Mouse (Mus musculus): Measurements from ENCODE around the gene Spink4. TPM values are rescaled to one million over a fixed set of nuclear protein-coding genes. Genes with fewer than 3 reads are reported as not detected.

The Spink4 gene
- polyA plus RNA-seq, 1 experiment from 2014 or later = 0.65 TPM

DNA sequence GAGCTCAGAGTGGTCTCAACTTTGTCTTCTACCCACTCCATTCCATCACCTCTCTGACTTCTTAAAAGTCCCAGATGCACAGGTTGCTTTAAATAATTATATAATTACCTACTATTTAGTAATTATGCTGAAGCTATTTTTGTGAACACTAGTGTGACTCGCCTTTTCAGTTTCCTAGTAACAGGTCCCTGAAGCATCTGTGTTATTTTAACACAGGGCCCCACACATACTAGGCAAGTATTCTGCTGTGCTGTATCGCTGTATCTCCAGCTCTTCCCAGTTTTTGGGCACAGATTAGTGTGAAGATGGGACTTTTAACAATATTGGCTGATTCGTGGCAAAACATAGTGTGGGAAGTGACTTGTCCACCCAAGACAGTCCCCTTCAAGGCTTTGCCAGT lies 43.7 kb downstream of the Spink4 start:
- ATAC-seq (no peak), DNase-seq (no peak)
- Histone ChIP-seq H3K36me3 (replicated peaks; ENCODE audit: insufficient read depth, low read length) (peaks cover 64% of the 10 kb centered on the region), H3K27ac (ENCODE audit: low read depth) (no peak overlapping the region), H3K27me3 (ENCODE audit: insufficient read depth, low read length) (no peaks in the 10 kb centered on the region), H3K9me3 (ENCODE audit: low read length) (no peaks in the 10 kb centered on the region), H3K4me1 (ENCODE audit: insufficient read depth) (no peaks in the 10 kb centered on the region), H3K9ac (replicated peaks) (no peak overlapping the region), H3K4me2 (ENCODE audit: low read depth, low read length) (no peak overlapping the region), H3K4me3 (ENCODE audit: low read depth, low read length) (no peak overlapping the region)
- WGBS (ENCODE audit: insufficient replicate concordance) = 86% methylated on average over 3 of the region's 3 CpGs
- TF ChIP-seq EP300 (IDR thresholded peaks at IDR 0.05; ENCODE audit: low read depth) = no peak
- no peak for TF ChIP-seq CTCF (IDR thresholded peaks at IDR 0.05; ENCODE audit: low read depth)

- DNase-seq (no peak), ATAC-seq (no peak)
- TF ChIP-seq CTCF (IDR thresholded peaks at IDR 0.05; ENCODE audit: low read depth) (no peak), EP300 (IDR thresholded peaks at IDR 0.05; ENCODE audit: low read depth) (no peak)
- 61% methylated on average over 4 of the region's 4 CpGs for WGBS (ENCODE audit: insufficient replicate concordance)
- no peaks in the 10 kb centered on the region for H3K9me3 ChIP-seq (ENCODE audit: low read length)
- no peak overlapping the region for H3K9ac ChIP-seq (replicated peaks)
- peaks cover 22% of the 10 kb centered on the region; the same call in 1 of the 2 replicates for H3K4me1 ChIP-seq (ENCODE audit: insufficient read depth)
- H3K4me2 ChIP-seq (ENCODE audit: low read depth, low read length) = no peak overlapping the region
- no peaks in the 10 kb centered on the region for H3K27me3 ChIP-seq (ENCODE audit: insufficient read depth, low read length)
- peaks cover 21% of the 10 kb centered on the region for H3K36me3 ChIP-seq (replicated peaks; ENCODE audit: insufficient read depth, low read length)
- H3K4me3 ChIP-seq (ENCODE audit: low read depth, low read length) = no peak overlapping the region
- H3K27ac ChIP-seq (ENCODE audit: low read depth) = 0 out of 2 replicates have a peak overlapping the region, but pooled peaks have one; percentile 3
Observed at GRCm38 (mm10) chr4:40969161-40969560, 49.3 kb downstream of the Spink4 start.

- DNase-seq = peak; percentile 51
- WGBS (ENCODE audit: insufficient replicate concordance) = 8% methylated on average over 12 of the region's 13 CpGs
Observed at GRCm38 (mm10) chr4:40969781-40970591, 50.1 kb downstream of the Spink4 start.

DNA sequence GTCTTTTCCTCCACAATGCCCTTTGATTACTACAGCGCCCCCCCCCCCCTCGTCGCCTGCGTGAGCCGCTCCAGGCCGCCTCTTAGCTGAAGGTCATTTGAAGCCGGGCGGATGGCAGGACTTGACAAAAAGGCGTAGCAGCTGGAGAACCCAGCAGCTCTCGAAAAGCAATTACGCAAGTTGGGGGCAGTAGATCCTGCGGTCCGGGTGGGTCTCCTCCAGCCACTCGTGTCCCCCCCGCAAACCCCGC lies 50.7 kb downstream of the Spink4 start:
- WGBS (ENCODE audit: insufficient replicate concordance) = 1% methylated on average over 15 of the region's 16 CpGs
- TF ChIP-seq CTCF (IDR thresholded peaks at IDR 0.05; ENCODE audit: low read depth) (no peak), EP300 (IDR thresholded peaks at IDR 0.05; ENCODE audit: low read depth) (no peak)
- peak; percentile 47 for ATAC-seq

More at GRCm38 (mm10) chr4:40969781-40970591, 50.1 kb downstream of the Spink4 start:
- H3K9ac ChIP-seq (replicated peaks) = peak overlapping the region; percentile 88
- peak; percentile 12; the same call in 1 of the 2 replicates for ATAC-seq
- TF ChIP-seq EP300 (IDR thresholded peaks at IDR 0.05; ENCODE audit: low read depth) (no peak), CTCF (IDR thresholded peaks at IDR 0.05; ENCODE audit: low read depth) (no peak)
- H3K4me3 ChIP-seq (ENCODE audit: low read depth, low read length) = peak overlapping the region; percentile 98
- peak overlapping the region; percentile 98 for H3K27ac ChIP-seq (ENCODE audit: low read depth)
- H3K4me2 ChIP-seq (ENCODE audit: low read depth, low read length) = peak overlapping the region; percentile 91
- peaks cover 14% of the 10 kb centered on the region for H3K36me3 ChIP-seq (replicated peaks; ENCODE audit: insufficient read depth, low read length)
- peaks cover 22% of the 10 kb centered on the region; the same call in 1 of the 2 replicates for H3K4me1 ChIP-seq (ENCODE audit: insufficient read depth)
- H3K9me3 ChIP-seq (ENCODE audit: low read length) = no peaks in the 10 kb centered on the region
- no peaks in the 10 kb centered on the region for H3K27me3 ChIP-seq (ENCODE audit: insufficient read depth, low read length)

GRCm38 (mm10) chr4:40970842-40971701 lies 51.2 kb downstream of the Spink4 start, which contains the start of gene Nfx1:
Gene Nfx1 (plus strand): TSS chr4:40970906.
- no peaks in the 10 kb centered on the region for H3K27me3 ChIP-seq (ENCODE audit: insufficient read depth, low read length)
- TF ChIP-seq EP300 (IDR thresholded peaks at IDR 0.05; ENCODE audit: low read depth) (0 out of 2 replicates have a peak, but pooled peaks have one; percentile 47), CTCF (IDR thresholded peaks at IDR 0.05; ENCODE audit: low read depth) (no peak)
- peaks cover 22% of the 10 kb centered on the region; the same call in 1 of the 2 replicates for H3K4me1 ChIP-seq (ENCODE audit: insufficient read depth)
- 1% methylated on average over 62 of the region's 85 CpGs for WGBS (ENCODE audit: insufficient replicate concordance)
- peaks cover 12% of the 10 kb centered on the region for H3K36me3 ChIP-seq (replicated peaks; ENCODE audit: insufficient read depth, low read length)
- H3K27ac ChIP-seq (ENCODE audit: low read depth) = peak within 1 kb of the TSS; percentile 98
- no peaks in the 10 kb centered on the region for H3K9me3 ChIP-seq (ENCODE audit: low read length)
- peak within 1 kb of the TSS; percentile 98 for H3K4me3 ChIP-seq (ENCODE audit: low read depth, low read length)
- peak within 1 kb of the TSS; percentile 88 for H3K9ac ChIP-seq (replicated peaks)
- H3K4me2 ChIP-seq (ENCODE audit: low read depth, low read length) = peak within 1 kb of the TSS; percentile 91
- peak; percentile 97 for DNase-seq
- ATAC-seq = peak; percentile 91

More for the DNA sequence above, 50.7 kb downstream of the Spink4 start:
- H3K9me3 ChIP-seq (ENCODE audit: low read length) = no peaks in the 10 kb centered on the region
- no peaks in the 10 kb centered on the region for H3K27me3 ChIP-seq (ENCODE audit: insufficient read depth, low read length)
- peak overlapping the region; percentile 98 for H3K27ac ChIP-seq (ENCODE audit: low read depth)
- peak overlapping the region; percentile 88 for H3K9ac ChIP-seq (replicated peaks)
- peak overlapping the region; percentile 98 for H3K4me3 ChIP-seq (ENCODE audit: low read depth, low read length)
- H3K4me1 ChIP-seq (ENCODE audit: insufficient read depth) = peaks cover 22% of the 10 kb centered on the region; the same call in 1 of the 2 replicates
- peaks cover 14% of the 10 kb centered on the region for H3K36me3 ChIP-seq (replicated peaks; ENCODE audit: insufficient read depth, low read length)
- H3K4me2 ChIP-seq (ENCODE audit: low read depth, low read length) = peak overlapping the region; percentile 91
- no peak for DNase-seq

DNA sequence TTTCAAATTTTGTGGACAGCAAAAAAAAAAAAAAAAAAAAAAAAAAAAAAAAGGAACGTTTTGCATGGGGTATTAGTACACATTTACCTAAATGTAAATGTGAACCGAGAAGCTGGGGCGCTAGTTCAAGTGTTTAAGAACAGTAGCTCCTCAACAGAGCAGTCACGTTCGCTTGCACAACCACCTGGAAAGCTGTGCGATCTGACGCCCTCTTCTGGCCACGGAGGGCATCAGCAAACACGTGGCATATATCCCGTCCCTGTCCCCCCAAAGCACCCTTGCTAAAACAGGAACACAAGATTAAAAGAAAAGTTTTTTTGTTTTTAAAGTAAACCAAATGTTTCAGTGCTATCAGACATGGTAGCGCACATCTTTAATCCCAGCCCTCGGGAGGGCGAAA lies 51.9 kb downstream of the Spink4 start:
- DNase-seq (peak; percentile 80), ATAC-seq (no peak)
- Histone ChIP-seq H3K4me1 (ENCODE audit: insufficient read depth) (peaks cover 22% of the 10 kb centered on the region; the same call in 1 of the 2 replicates), H3K4me2 (ENCODE audit: low read depth, low read length) (peak overlapping the region; percentile 91), H3K36me3 (replicated peaks; ENCODE audit: insufficient read depth, low read length) (peaks cover 9% of the 10 kb centered on the region), H3K4me3 (ENCODE audit: low read depth, low read length) (peak overlapping the region; percentile 98), H3K9ac (replicated peaks) (peak overlapping the region; percentile 88), H3K9me3 (ENCODE audit: low read length) (no peaks in the 10 kb centered on the region), H3K27me3 (ENCODE audit: insufficient read depth, low read length) (no peaks in the 10 kb centered on the region), H3K27ac (ENCODE audit: low read depth) (peak overlapping the region; percentile 98)
- WGBS (ENCODE audit: insufficient replicate concordance) = 20% methylated on average over 13 of the region's 13 CpGs
- TF ChIP-seq EP300 (IDR thresholded peaks at IDR 0.05; ENCODE audit: low read depth) (no peak), CTCF (IDR thresholded peaks at IDR 0.05; ENCODE audit: low read depth) (peak; percentile 87)

All from liver, postnatal 0 days (tissue).